ENCODE assay signal across 24 mouse cellular contexts in genomic region chr11:97594136-97594535, GRCm38 (mm10). TPM values are rescaled to one million over a fixed set of nuclear protein-coding genes. Genes with fewer than 3 reads are reported as not detected.
DNase-seq lines count a peak whose midpoint lies in the region; ATAC-seq and TF ChIP-seq lines count a peak whose summit lies in the region.
"Had no signal": no experiment of that assay in that cellular context is flagged by ENCODE, and none has a peak within 500 bp of the region (broad histone marks: within the 10 kb centered on the region; RNA-seq: fewer than 3 reads in every experiment).

No protein-coding gene starts in this region.

- peaks cover 8% of the 10 kb centered on the region; the same call in 1 of the 2 replicates for H3K4me1 ChIP-seq in heart, embryonic 15.5 days (replicated peaks)
- no peaks in the 10 kb centered on the region for H3K4me1 ChIP-seq in liver, adult 2 months (ENCODE audit: control insufficient read depth, insufficient read depth, low read length)
- H3K4me1 ChIP-seq in liver, embryonic 11.5 days (replicated peaks; ENCODE audit: control insufficient read depth, insufficient read depth, low read length): no peaks in the 10 kb centered on the region
- peaks cover 3% of the 10 kb centered on the region; the same call in 1 of the 2 replicates for H3K4me1 ChIP-seq in lung, adult 2 months (ENCODE audit: control insufficient read depth, insufficient read depth, low read length)

- H3K9ac ChIP-seq in heart, embryonic 15.5 days: no peak overlapping the region
- no peak overlapping the region for H3K9ac ChIP-seq in liver, adult 2 months (ENCODE audit: low read depth, low read length)
- no peak overlapping the region for H3K9ac ChIP-seq in liver, embryonic 11.5 days (ENCODE audit: low read depth, low read length)
- H3K9ac ChIP-seq: heart, embryonic 12.5 days; hindbrain, embryonic 13.5 days; limb, embryonic 12.5 days; midbrain, embryonic 12.5 days had no signal

- TF ChIP-seq CTCF in liver, adult 2 months (IDR thresholded peaks at IDR 0.05; ENCODE audit: low read depth, low read length): no peak
- TF ChIP-seq CTCF in lung, adult 2 months (IDR thresholded peaks at IDR 0.05; ENCODE audit: insufficient read depth, low read length): no peak

- no peak overlapping the region for H3K27ac ChIP-seq in heart, embryonic 15.5 days
- H3K27ac ChIP-seq in liver, adult 2 months (replicated peaks; ENCODE audit: insufficient read depth, low read depth, low read length): no peak overlapping the region
- H3K27ac ChIP-seq in liver, embryonic 11.5 days (ENCODE audit: low read depth, low read length): no peak overlapping the region
- H3K27ac ChIP-seq: hindbrain, embryonic 13.5 days; layer of hippocampus, adult 2 months; left cerebral cortex, adult 2 months; limb, embryonic 12.5 days; macrophage; midbrain, embryonic 12.5 days had no signal

- 43% methylated on average over 6 of the region's 6 CpGs for WGBS in heart, embryonic 15.5 days
- WGBS in liver, adult 2 months: 18% methylated on average over 6 of the region's 6 CpGs
- 38% methylated on average over 6 of the region's 6 CpGs for WGBS in liver, embryonic 11.5 days
- WGBS in lung, adult 2 months: 23% methylated on average over 6 of the region's 6 CpGs

- DNase-seq in heart, postnatal 25 days (ENCODE audit: low spot score): no peak
- peak; percentile 48 for DNase-seq in liver, adult 2 months (ENCODE audit: extremely low read depth, low read depth, low spot score)
- DNase-seq in liver, embryonic 11.5 days (ENCODE audit: low spot score): no peak
- DNase-seq in lung, adult 2 months: no peak
- DNase-seq in lung, postnatal 4 days: peak; percentile 59 to 61
- no peak for DNase-seq in thymus, postnatal 4 days
- no peak for DNase-seq in cerebellum, adult 9-11 months
- DNase-seq: adrenal gland, postnatal 25 days; B cell, adult 2 months; cerebellum, postnatal 14 days; kidney, adult 18-20 months; right cerebral cortex, adult 18-20 months; thymus, postnatal 36 days had no signal

- no peaks in the 10 kb centered on the region for H3K36me3 ChIP-seq in heart, embryonic 15.5 days
- no peaks in the 10 kb centered on the region for H3K36me3 ChIP-seq in liver, adult 2 months (ENCODE audit: control insufficient read depth, insufficient read depth, low read length)
- no peaks in the 10 kb centered on the region for H3K36me3 ChIP-seq in liver, embryonic 11.5 days (ENCODE audit: control insufficient read depth, insufficient read depth, low read length)
- H3K36me3 ChIP-seq: G1E; heart, embryonic 12.5 days; hindbrain, embryonic 13.5 days; limb, embryonic 12.5 days; midbrain, embryonic 12.5 days had no signal

- intact Hi-C loops in heart, postnatal 25 days (cut with DNase I): no loop called here

- no peaks in the 10 kb centered on the region for H3K9me3 ChIP-seq in heart, embryonic 15.5 days (replicated peaks)
- H3K9me3 ChIP-seq in liver, embryonic 11.5 days (ENCODE audit: control insufficient read depth, low read length): no peaks in the 10 kb centered on the region
- H3K9me3 ChIP-seq: G1E; heart, embryonic 12.5 days; hindbrain, embryonic 13.5 days; limb, embryonic 12.5 days had no signal

- TF ChIP-seq POLR2A in liver, adult 2 months (IDR thresholded peaks at IDR 0.05; ENCODE audit: extremely low read depth, insufficient read depth, low read length): no peak
- TF ChIP-seq POLR2A in lung, adult 2 months (IDR thresholded peaks at IDR 0.05; ENCODE audit: borderline replicate concordance, extremely low read depth, low read depth, low read length): no peak

- no peaks in the 10 kb centered on the region for H3K79me2 ChIP-seq in liver, adult 2 months (ENCODE audit: control insufficient read depth, insufficient read depth, low read length)

- ATAC-seq in heart, embryonic 15.5 days (replicated peaks; ENCODE audit: insufficient number of reproducible peaks, insufficient read depth, low FRiP score, low read depth): no peak
- ATAC-seq in liver, embryonic 11.5 days (replicated peaks; ENCODE audit: low FRiP score): no peak
- ATAC-seq: forebrain, embryonic 16.5 days had no signal

- H3K27me3 ChIP-seq in heart, embryonic 15.5 days: peaks cover 4% of the 10 kb centered on the region
- H3K27me3 ChIP-seq in liver, adult 2 months (ENCODE audit: control insufficient read depth, insufficient read depth, low read length): no peaks in the 10 kb centered on the region
- H3K27me3 ChIP-seq in liver, embryonic 11.5 days (replicated peaks; ENCODE audit: control insufficient read depth, insufficient read depth, low read length): peaks cover 8% of the 10 kb centered on the region; the same call in 1 of the 2 replicates

- H3K4me2 ChIP-seq in heart, embryonic 15.5 days: peak overlapping the region; percentile 21; the same call in 1 of the 2 replicates
- no peak overlapping the region for H3K4me2 ChIP-seq in liver, embryonic 11.5 days
- H3K4me2 ChIP-seq: heart, embryonic 12.5 days; hindbrain, embryonic 13.5 days; limb, embryonic 12.5 days; midbrain, embryonic 12.5 days had no signal

- no peak overlapping the region for H3K4me3 ChIP-seq in heart, embryonic 15.5 days
- H3K4me3 ChIP-seq in liver, adult 2 months (ENCODE audit: insufficient read depth, low read depth, low read length): no peak overlapping the region; the same call in 1 of the 2 replicates
- no peak overlapping the region for H3K4me3 ChIP-seq in liver, embryonic 11.5 days (ENCODE audit: low read depth, low read length)
- H3K4me3 ChIP-seq in lung, adult 2 months (replicated peaks; ENCODE audit: extremely low read depth, low read depth, low read length): peak overlapping the region; percentile 63
- H3K4me3 ChIP-seq: erythroblast, embryonic 14.5 days; heart, embryonic 12.5 days; hindbrain, embryonic 13.5 days; layer of hippocampus, adult 2 months; left cerebral cortex, adult 2 months; limb, embryonic 12.5 days; midbrain, embryonic 12.5 days had no signal

RNA-seq across cellular contexts. Expression of gene Srcin1, which starts 18.1 kb away (rescaled TPM):
- polyA plus RNA-seq in heart, embryonic 15.5 days (2015; fragmentation: Nextera tagmentation; extraction: Ambion mirVana): 0.06 and 0.15 TPM in 2 replicates
- total RNA-seq in heart, postnatal 25 days (2021): under 1 TPM; 0.20 to 0.47 TPM
- total RNA-seq in liver, adult 2 months (2014; rRNA removed): under 0.01 and 0.20 TPM in 2 replicates
- 0.06 and 0.12 TPM in 2 replicates for polyA plus RNA-seq in liver, adult 2 months (2012; rRNA removed)
- polyA plus RNA-seq in liver, embryonic 11.5 days (2014; fragmentation: Nextera tagmentation; extraction: Ambion mirVana): 0.13 and 0.14 TPM in 2 replicates
- 6.4 and 7.0 TPM in 2 replicates for polyA plus RNA-seq in lung, adult 2 months (2012; rRNA removed)
- polyA plus RNA-seq: erythroblast, embryonic 14.5 days; heart, embryonic 12.5 days had no signal

RNA-seq across cellular contexts. Expression of gene Epop, which starts 35.4 kb away (rescaled TPM):
- polyA plus RNA-seq in heart, embryonic 15.5 days (2015; fragmentation: Nextera tagmentation; extraction: Ambion mirVana): 0.71 and 1.1 TPM in 2 replicates
- total RNA-seq in heart, postnatal 25 days (2021): 1 to 10 TPM in 1 of 2 experiments, under 1 TPM in 1; 0.94 to 1.5 TPM
- 0.37 and 0.67 TPM in 2 replicates for total RNA-seq in liver, adult 2 months (2014; rRNA removed)
- 2.5 and 3.5 TPM in 2 replicates for polyA plus RNA-seq in liver, adult 2 months (2012; rRNA removed)
- 4.1 and 4.8 TPM in 2 replicates for polyA plus RNA-seq in liver, embryonic 11.5 days (2014; fragmentation: Nextera tagmentation; extraction: Ambion mirVana)
- polyA plus RNA-seq in lung, adult 2 months (2012; rRNA removed): 6.4 and 12.3 TPM in 2 replicates

Comparison
In these comparisons a context has a peak if more than half of its experiments do, and no peak if none do; other contexts are left out.
1. DNase-seq: peak in liver, adult 2 months (single experiment) and lung, postnatal 4 days (2 of 2); none in heart, postnatal 25 days (single experiment), liver, embryonic 11.5 days (single experiment), lung, adult 2 months (single experiment), thymus, postnatal 4 days (single experiment) and cerebellum, adult 9-11 months (single experiment).